Mouse (Mus musculus) liver, embryonic 16.5 days (tissue): ENCODE results near the gene Akap5. TPM values are rescaled to one million over a fixed set of nuclear protein-coding genes. Genes with fewer than 3 reads are reported as not detected.
A peak's percentile ranks its signal among the peaks of the same experiment; 100 is the strongest.

Experiments
- ATAC-seq: fragments of 200-750 bp; cut with Nextera tagmentation; 2 replicates; pipeline ENCODE4 v1.8.0; 2017; ENCODE audit warnings: low read depth, mild to moderate bottlenecking, moderate number of reproducible peaks, moderate library complexity
- H3K27ac ChIP-seq: fragments of 300-500 bp; sonication (generic); 2 replicates; pipeline ENCODE4 v1.5.1; 2014; ENCODE audit warnings: mild to moderate bottlenecking, low read length
- H3K27me3 ChIP-seq: fragments of 300-500 bp; sonication (generic); 2 replicates; pipeline ENCODE4 v1.6.1; 2014; ENCODE audit warnings: low read depth, low read length, mixed read lengths; ENCODE audit not compliant: control insufficient read depth, insufficient read depth
- H3K36me3 ChIP-seq: fragments of 300-500 bp; sonication (generic); 2 replicates; pipeline ENCODE4 v1.6.1; 2014; ENCODE audit warnings: mild to moderate bottlenecking; ENCODE audit not compliant: control insufficient read depth, insufficient read depth
- H3K4me1 ChIP-seq: fragments of 300-500 bp; sonication (generic); 2 replicates; pipeline ENCODE4 v1.6.1; 2014; ENCODE audit warnings: low read depth, low read length, mixed read lengths; ENCODE audit not compliant: control insufficient read depth
- H3K4me2 ChIP-seq: fragments of 300-500 bp; sonication (generic); 2 replicates; pipeline ENCODE4 v1.6.1; 2014; ENCODE audit warnings: low read depth, low read length, mixed read lengths
- H3K4me3 ChIP-seq: fragments of 300-500 bp; sonication (generic); 2 replicates; pipeline ENCODE4 v1.5.1; 2014; ENCODE audit warnings: low read depth, mild to moderate bottlenecking, low read length
- H3K9ac ChIP-seq: fragments of 300-500 bp; sonication (generic); 2 replicates; pipeline ENCODE4 v1.6.1; 2014; ENCODE audit warnings: low read depth, low read length
- H3K9me3 ChIP-seq: fragments of 300-500 bp; sonication (generic); replicated peaks from 2 replicates; pipeline ENCODE4 v1.6.1; 2016; ENCODE audit warnings: low read length; ENCODE audit not compliant: control insufficient read depth
- WGBS: fragments of 180-500 bp; shearing (Covaris S2); extraction: QIAGEN DNeasy Blood & Tissue Kit; methylation state at CpG from one replicate; pipeline ENCODE4 v1.1.7; 2014; ENCODE audit not compliant: insufficient replicate concordance; 5-methylcytosine and 5-hydroxymethylcytosine counted together
- polyA plus RNA-seq: library from polyadenylated mRNA; unstranded; fragments of >200 nt; fragmentation: Nextera tagmentation; extraction: Ambion mirVana; gene quantifications from 2 replicates; pipeline ENCODE4 v1.2.1, GENCODE M21; 2015

Akap5 gene
- polyA plus RNA-seq, 1 experiment from 2014 or later, result 0.21 TPM

GRCm38 (mm10) chr12:76289428-76289827, 35.3 kb upstream of the Akap5 start:
- peaks cover 26% of the 10 kb centered on the region for H3K36me3 ChIP-seq
- H3K4me2 ChIP-seq, result no peak overlapping the region
- H3K9ac ChIP-seq, result no peak overlapping the region
- peak; percentile 73 for ATAC-seq
- H3K4me1 ChIP-seq, result no peaks in the 10 kb centered on the region
- H3K27me3 ChIP-seq, result no peaks in the 10 kb centered on the region
- H3K27ac ChIP-seq, result no peak overlapping the region
- 83% methylated on average over 12 of the region's 12 CpGs for WGBS
- H3K9me3 ChIP-seq, result no peaks in the 10 kb centered on the region
- H3K4me3 ChIP-seq, result no peak overlapping the region

DNA sequence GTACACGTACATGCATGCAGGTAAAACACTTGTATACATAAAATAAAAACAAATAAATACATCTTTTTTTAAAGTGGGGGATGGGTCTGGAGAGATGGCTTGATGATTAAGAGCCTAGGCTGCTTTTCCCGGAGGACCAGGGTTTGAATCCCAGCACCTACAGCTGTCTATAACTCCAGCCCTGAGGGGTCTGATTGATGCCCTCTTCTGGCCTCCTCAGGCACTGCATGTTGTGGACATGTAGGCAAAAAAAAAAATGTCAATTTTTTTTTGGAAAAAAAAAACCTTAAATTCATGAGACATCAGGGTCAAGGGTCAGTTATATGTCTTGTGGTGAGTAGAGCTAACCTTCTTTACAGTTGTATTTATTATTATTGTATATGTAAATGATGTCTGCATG, 34.4 kb upstream of the Akap5 start:
- Histone ChIP-seq H3K4me3 (no peak overlapping the region), H3K36me3 (peaks cover 26% of the 10 kb centered on the region), H3K4me1 (no peaks in the 10 kb centered on the region), H3K9me3 (no peaks in the 10 kb centered on the region), H3K9ac (no peak overlapping the region), H3K27ac (no peak overlapping the region), H3K4me2 (no peak overlapping the region), H3K27me3 (no peaks in the 10 kb centered on the region)
- 82% methylated on average over 2 of the region's 2 CpGs for WGBS
- no peak for ATAC-seq

DNA sequence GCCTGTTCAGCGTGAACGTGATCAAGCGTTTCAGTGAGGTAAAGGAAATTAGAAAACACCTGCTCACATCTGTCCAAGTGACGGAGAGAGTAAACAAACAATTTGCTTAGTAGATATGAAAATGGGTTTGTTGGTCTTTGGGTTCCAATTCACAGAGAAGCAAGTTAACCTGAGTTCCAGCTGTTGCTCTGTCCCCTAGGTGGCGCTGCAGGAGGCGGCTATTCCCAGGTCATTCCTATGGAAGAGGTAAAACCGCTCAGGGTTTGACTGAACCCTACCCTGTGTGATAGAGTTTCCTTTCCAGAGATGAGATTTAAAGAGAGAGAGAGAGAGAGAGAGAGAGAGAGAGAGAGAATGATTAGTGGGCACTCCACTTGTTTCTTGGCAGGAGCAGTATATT, 31.5 kb upstream of the Akap5 start:
- H3K4me1 ChIP-seq, result no peaks in the 10 kb centered on the region
- no peak overlapping the region for H3K27ac ChIP-seq
- no peak overlapping the region for H3K4me2 ChIP-seq
- WGBS, result 58% methylated on average over 7 of the region's 7 CpGs
- no peaks in the 10 kb centered on the region for H3K9me3 ChIP-seq
- H3K27me3 ChIP-seq, result no peaks in the 10 kb centered on the region
- H3K36me3 ChIP-seq, result peaks cover 28% of the 10 kb centered on the region
- H3K9ac ChIP-seq, result no peak overlapping the region
- ATAC-seq, result no peak
- no peak overlapping the region for H3K4me3 ChIP-seq

DNA sequence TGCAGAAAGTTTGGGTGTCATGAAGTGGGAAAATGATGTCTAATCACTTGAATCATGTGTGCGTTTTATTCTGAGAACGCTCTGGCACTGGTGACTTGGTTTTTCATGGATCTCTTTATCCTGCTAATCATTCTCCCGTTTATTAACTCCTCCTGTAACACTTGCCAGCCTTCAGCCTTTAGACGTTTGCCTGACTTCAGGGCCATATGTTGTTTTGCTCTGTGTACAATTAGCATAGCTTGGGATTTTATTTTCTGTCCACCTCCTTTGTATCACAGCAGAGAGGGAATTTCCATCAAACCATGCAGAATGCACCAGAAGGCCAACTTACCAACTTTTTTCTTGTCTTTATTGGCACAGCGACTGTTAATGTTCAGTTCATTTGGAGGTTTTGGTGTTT, 26.9 kb upstream of the Akap5 start:
- no peak overlapping the region for H3K27ac ChIP-seq
- H3K4me3 ChIP-seq, result no peak overlapping the region
- no peak overlapping the region for H3K4me2 ChIP-seq
- no peaks in the 10 kb centered on the region for H3K9me3 ChIP-seq
- no peaks in the 10 kb centered on the region for H3K27me3 ChIP-seq
- no peak for ATAC-seq
- no peaks in the 10 kb centered on the region for H3K4me1 ChIP-seq
- no peak overlapping the region for H3K9ac ChIP-seq
- 74% methylated on average over 5 of the region's 5 CpGs for WGBS
- H3K36me3 ChIP-seq, result peaks cover 28% of the 10 kb centered on the region

- Histone ChIP-seq H3K9ac (no peak overlapping the region), H3K27ac (no peak overlapping the region), H3K4me3 (no peak overlapping the region), H3K27me3 (no peaks in the 10 kb centered on the region), H3K36me3 (peaks cover 29% of the 10 kb centered on the region), H3K9me3 (no peaks in the 10 kb centered on the region), H3K4me1 (no peaks in the 10 kb centered on the region), H3K4me2 (no peak overlapping the region)
- 79% methylated on average over 9 of the region's 9 CpGs for WGBS
- ATAC-seq, result no peak
These were observed 25.3 kb upstream of the Akap5 start for GRCm38 (mm10) chr12:76299361-76299906.

GRCm38 (mm10) chr12:76300367-76300766, 24.3 kb upstream of the Akap5 start:
- Histone ChIP-seq H3K36me3 (peaks cover 29% of the 10 kb centered on the region), H3K9me3 (no peaks in the 10 kb centered on the region), H3K27me3 (no peaks in the 10 kb centered on the region), H3K27ac (no peak overlapping the region), H3K4me2 (no peak overlapping the region), H3K9ac (no peak overlapping the region), H3K4me3 (no peak overlapping the region), H3K4me1 (no peaks in the 10 kb centered on the region)
- 85% methylated on average over 10 of the region's 10 CpGs for WGBS
- no peak for ATAC-seq

DNA sequence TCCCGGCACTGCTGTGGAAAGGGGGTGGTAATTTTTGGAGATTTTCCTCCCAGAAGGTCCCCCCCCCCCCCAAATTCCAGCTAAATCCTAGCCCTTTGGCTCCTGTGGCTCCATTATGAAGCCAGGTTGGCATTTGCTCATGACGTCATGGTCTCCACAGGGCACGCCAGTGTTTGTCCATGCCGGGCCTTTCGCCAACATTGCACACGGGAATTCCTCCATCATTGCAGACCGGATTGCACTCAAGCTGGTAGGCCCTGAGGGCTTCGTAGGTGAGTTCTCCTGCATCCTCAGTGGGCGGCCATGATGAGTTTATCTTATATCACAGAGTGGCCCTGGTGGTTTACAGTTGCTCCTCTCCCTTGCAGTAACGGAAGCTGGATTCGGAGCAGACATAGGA, 21.2 kb upstream of the Akap5 start:
- WGBS, result 82% methylated on average over 11 of the region's 11 CpGs

GRCm38 (mm10) chr12:76304199-76304598, 20.5 kb upstream of the Akap5 start:
- H3K9me3 ChIP-seq, result no peaks in the 10 kb centered on the region
- H3K4me1 ChIP-seq, result no peaks in the 10 kb centered on the region
- ATAC-seq, result no peak
- no peak overlapping the region for H3K4me2 ChIP-seq
- no peak overlapping the region for H3K4me3 ChIP-seq
- H3K27ac ChIP-seq, result no peak overlapping the region
- no peak overlapping the region for H3K9ac ChIP-seq
- WGBS, result 70% methylated on average over 4 of the region's 4 CpGs
- no peaks in the 10 kb centered on the region for H3K27me3 ChIP-seq
- peaks cover 25% of the 10 kb centered on the region for H3K36me3 ChIP-seq

More for the DNA sequence above, 21.2 kb upstream of the Akap5 start:
- no peak overlapping the region for H3K27ac ChIP-seq
- no peaks in the 10 kb centered on the region for H3K27me3 ChIP-seq
- H3K36me3 ChIP-seq, result peaks cover 27% of the 10 kb centered on the region
- no peak overlapping the region for H3K9ac ChIP-seq
- no peak overlapping the region for H3K4me2 ChIP-seq
- H3K4me3 ChIP-seq, result no peak overlapping the region
- no peaks in the 10 kb centered on the region for H3K4me1 ChIP-seq
- H3K9me3 ChIP-seq, result no peaks in the 10 kb centered on the region
- ATAC-seq, result no peak

DNA sequence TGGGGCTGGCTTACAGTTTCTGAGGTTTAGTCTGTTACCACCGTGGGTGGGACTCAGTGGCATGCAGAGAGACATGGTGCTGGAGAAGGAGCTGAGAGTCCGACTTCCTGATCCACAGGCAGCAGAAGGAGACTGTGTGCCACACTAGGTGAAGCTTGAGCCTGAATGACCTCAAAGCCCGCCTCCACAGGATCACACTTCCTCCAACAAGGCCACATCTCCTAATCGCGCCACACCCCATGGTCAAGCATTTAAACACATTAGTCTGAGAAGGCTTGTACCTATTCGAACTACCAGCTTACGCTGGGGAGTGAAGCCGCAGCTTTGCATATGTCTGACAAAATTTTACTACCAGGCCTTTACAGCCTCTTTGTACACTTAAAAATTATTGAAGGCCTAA, 19.6 kb upstream of the Akap5 start:
- Histone ChIP-seq H3K36me3 (peaks cover 23% of the 10 kb centered on the region), H3K27ac (no peak overlapping the region), H3K9ac (no peak overlapping the region), H3K4me2 (no peak overlapping the region), H3K4me1 (no peaks in the 10 kb centered on the region), H3K9me3 (no peaks in the 10 kb centered on the region), H3K27me3 (no peaks in the 10 kb centered on the region), H3K4me3 (no peak overlapping the region)
- WGBS, result 79% methylated on average over 8 of the region's 8 CpGs
- no peak for ATAC-seq
